Mouse (Mus musculus) MEL (cell line): ENCODE measurements around the gene Srgn.

Experiments used
- CTCF ChIP-seq, 3 experiments: IDR thresholded peaks in 2 of 3; conservative IDR thresholded peaks in 1 of 3; 2 replicates each; pipeline ENCODE4 v1.5.1; 2011 to 2012; ENCODE audit warnings: low read length in 3 of 3, low read depth in 2 of 3, mild to moderate bottlenecking in 2 of 3, improper control_type of control experiment in 1 of 3, inconsistent platforms in 1 of 3, mixed read lengths in 1 of 3, moderate library complexity in 1 of 3; ENCODE audit not compliant: control insufficient read depth in 1 of 3, insufficient read depth in 1 of 3, poor library complexity in 1 of 3, severe bottlenecking in 1 of 3
- EP300 ChIP-seq, 2 experiments: IDR thresholded peaks; 2 replicates each; pipeline ENCODE4 v1.6.1; 2011; ENCODE audit warnings: improper control_type of control experiment in 2 of 2, low read length in 2 of 2, low read depth in 1 of 2, mild to moderate bottlenecking in 1 of 2
- MAFK ChIP-seq: IDR thresholded peaks from 2 replicates; pipeline ENCODE4 v1.6.1; 2011; ENCODE audit warnings: low read depth, mild to moderate bottlenecking, low read length, improper control_type of control experiment, borderline replicate concordance
- MAX ChIP-seq: IDR thresholded peaks from 2 replicates; pipeline ENCODE4 v1.6.1; 2011; ENCODE audit warnings: low read length, improper control_type of control experiment
- MXI1 ChIP-seq: IDR thresholded peaks from 2 replicates; pipeline ENCODE4 v1.6.1; 2011; ENCODE audit warnings: mild to moderate bottlenecking, low read depth, low read length, improper control_type of control experiment
- POLR2A ChIP-seq, 2 experiments: IDR thresholded peaks; 2 replicates each; pipeline ENCODE4 v1.6.1; 2011 to 2012; ENCODE audit warnings: low read length in 2 of 2, mild to moderate bottlenecking in 2 of 2, control low read depth in 1 of 2, improper control_type of control experiment in 1 of 2, low read depth in 1 of 2, moderate library complexity in 1 of 2; ENCODE audit not compliant: control insufficient read depth in 1 of 2, insufficient read depth in 1 of 2, poor library complexity in 1 of 2
- RCOR1 ChIP-seq: IDR thresholded peaks from 2 replicates; pipeline ENCODE4 v1.6.1; 2012; ENCODE audit warnings: low read depth, mild to moderate bottlenecking, inconsistent platforms, low read length, improper control_type of control experiment
- SIN3A ChIP-seq: IDR thresholded peaks from 2 replicates; pipeline ENCODE4 v1.6.1; 2012; ENCODE audit warnings: low read length, improper control_type of control experiment, inconsistent platforms
- SMC3 ChIP-seq: IDR thresholded peaks from 2 replicates; pipeline ENCODE4 v1.6.1; 2011; ENCODE audit warnings: low read depth, low read length, improper control_type of control experiment
- TCF12 ChIP-seq: IDR thresholded peaks from 2 replicates; pipeline ENCODE4 v1.6.1; 2014; ENCODE audit warnings: low read depth, mild to moderate bottlenecking, inconsistent platforms, low read length, improper control_type of control experiment, moderate library complexity
- UBTF ChIP-seq: IDR thresholded peaks from 2 replicates; pipeline ENCODE4 v1.6.1; 2012; ENCODE audit warnings: low read depth, mild to moderate bottlenecking, inconsistent platforms, low read length, improper control_type of control experiment, moderate library complexity, borderline replicate concordance; ENCODE audit not compliant: insufficient read depth
- ZNF384 ChIP-seq: IDR thresholded peaks from 2 replicates; pipeline ENCODE4 v1.6.1; 2012; ENCODE audit warnings: low read depth, mild to moderate bottlenecking, inconsistent platforms, low read length, improper control_type of control experiment

- TF ChIP-seq POLR2A (IDR thresholded peaks at IDR 0.05; ENCODE audit: control insufficient read depth in 1 of 2, insufficient read depth in 1 of 2, low read depth in 1 of 2, low read length in 2 of 2, poor library complexity in 1 of 2) (no peak), EP300 (IDR thresholded peaks at IDR 0.05; ENCODE audit: low read depth in 1 of 2, low read length in 2 of 2) (no peak), CTCF (IDR thresholded peaks at IDR 0.05 in 2 of 3, conservative IDR thresholded peaks at IDR 0.05 in 1 of 3; ENCODE audit: control insufficient read depth in 1 of 3, insufficient read depth in 1 of 3, low read depth in 2 of 3, low read length in 3 of 3, poor library complexity in 1 of 3, severe bottlenecking in 1 of 3) (peak; percentile 66 to 89 (median 77)), TCF12 (no peak), ZNF384 (no peak; the same call in 1 of the 2 replicates), SIN3A (0 out of 2 replicates have a peak, but pooled peaks have one; percentile 29), MAX (peak; percentile 48; the same call in 1 of the 2 replicates), MXI1 (peak; percentile 74), UBTF (no peak), MAFK (no peak), SMC3 (peak; percentile 76), RCOR1 (no peak)
Measured at GRCm38 (mm10) chr10:62557736-62558135, 30.5 kb upstream of the Srgn start.
